Mouse (Mus musculus): ENCODE data around the gene Nrg3. TPM values are rescaled to one million over a fixed set of nuclear protein-coding genes. Genes with fewer than 3 reads are reported as not detected.

The Nrg3 gene
- total RNA-seq (2021): not detected

- DNase-seq: no peak
Observed at GRCm38 (mm10) chr14:39472790-39473761, at the start of gene Nrg3. Gene Nrg3, minus strand, starts transcription at chr14:39473088.

DNA sequence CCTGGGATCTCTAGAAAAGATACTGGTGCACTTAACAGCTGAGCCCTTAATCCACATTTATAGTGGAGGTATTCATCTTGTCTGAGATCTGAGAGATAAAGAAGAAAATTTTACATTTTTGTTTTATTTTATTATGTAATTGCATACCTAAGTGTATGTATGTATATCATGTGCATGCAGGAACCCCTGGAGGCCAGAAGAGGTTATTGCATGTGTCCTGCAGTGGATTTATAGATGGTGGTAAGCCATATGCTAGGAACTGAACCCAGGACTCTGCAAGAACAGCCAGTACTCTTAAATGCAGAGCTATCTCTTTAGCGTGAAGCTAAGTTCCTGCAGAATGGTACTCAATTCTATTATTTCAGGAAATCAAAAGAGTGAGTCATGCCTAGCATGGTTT is 36.1 kb upstream of the Nrg3 start:
- DNase-seq: no peak

GRCm38 (mm10) chr14:39473771-39474211 is 903 bp upstream of the Nrg3 start:
- no peak for DNase-seq

DNA sequence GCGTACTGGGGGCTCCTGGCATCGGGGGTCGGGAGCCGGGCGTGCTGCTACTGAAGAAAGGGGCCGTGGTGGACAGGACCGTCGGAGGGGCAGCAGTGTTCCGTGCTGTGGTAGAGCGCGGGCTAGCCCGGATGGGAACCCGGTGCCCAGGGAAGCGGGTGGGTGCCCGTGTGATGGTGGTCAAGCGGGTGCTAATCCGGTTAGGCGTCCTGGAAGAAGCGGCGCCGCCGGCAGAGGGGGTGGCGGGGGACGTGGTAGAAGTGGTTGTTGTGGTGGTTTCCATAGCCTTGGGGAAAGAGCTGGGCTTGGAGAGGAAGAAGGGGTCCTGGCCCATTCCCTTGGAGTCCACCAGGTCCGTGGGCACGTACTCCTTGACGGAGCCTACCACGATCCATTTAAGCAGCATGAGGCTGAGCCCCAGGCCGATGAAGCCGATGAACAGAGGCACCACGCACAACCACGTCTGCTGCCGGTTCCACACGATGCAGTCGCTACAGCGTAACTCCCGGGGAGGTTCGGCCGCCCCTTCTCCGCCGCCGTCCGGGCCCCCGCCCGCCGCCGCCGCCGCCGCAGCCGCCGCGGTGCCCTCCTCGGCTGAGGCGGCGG is 639 bp downstream of the Nrg3 start:
- DNase-seq: no peak

GRCm38 (mm10) chr14:39471236-39471981 is 1.5 kb downstream of the Nrg3 start:
- no peak for DNase-seq

DNA sequence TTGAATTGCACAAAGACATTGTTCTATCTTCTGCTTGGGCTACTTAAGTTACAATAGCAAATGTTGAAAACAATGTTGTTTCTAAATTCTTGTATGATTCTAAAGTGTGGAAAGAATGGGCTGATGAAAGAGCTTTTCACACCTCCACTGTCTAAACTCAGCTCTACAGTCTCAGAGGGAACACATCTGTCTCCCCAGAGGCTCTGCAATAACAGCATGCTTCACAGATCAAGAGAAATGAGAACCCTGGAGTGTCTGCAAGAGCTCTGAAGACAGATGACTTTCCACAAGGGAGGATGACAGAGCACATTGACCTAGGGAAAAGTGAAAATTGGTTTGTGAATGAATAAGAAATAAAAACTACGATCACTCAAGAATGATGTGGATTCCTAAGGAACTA is 27.4 kb downstream of the Nrg3 start:
- DNase-seq: no peak

- no peak for DNase-seq
Observed at GRCm38 (mm10) chr14:39428503-39428902, 44.4 kb downstream of the Nrg3 start.

- no peak for DNase-seq
Observed at GRCm38 (mm10) chr14:39421874-39422273, 51.0 kb downstream of the Nrg3 start.

GRCm38 (mm10) chr14:39413270-39413669 is 59.6 kb downstream of the Nrg3 start:
- no peak for DNase-seq

DNA sequence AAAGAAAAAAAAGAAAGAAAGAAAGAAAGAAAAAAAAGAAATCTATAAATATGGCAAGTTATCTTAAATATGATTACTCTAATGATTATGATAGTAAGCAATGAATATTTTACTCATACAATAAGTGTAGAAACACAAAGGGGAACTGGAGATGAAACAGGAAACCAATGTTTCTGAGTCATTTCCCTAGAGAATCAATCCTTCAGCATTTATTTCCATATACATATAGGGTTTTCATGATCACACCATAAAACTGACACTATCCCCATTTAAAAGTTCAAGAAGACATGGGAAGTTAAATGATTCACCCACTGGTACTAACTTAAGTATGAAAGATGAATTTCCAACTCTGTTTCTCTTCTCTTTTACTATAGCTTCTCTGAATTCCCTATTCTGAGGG is 86.0 kb downstream of the Nrg3 start:
- no peak for DNase-seq

- DNase-seq: no peak
Observed at GRCm38 (mm10) chr14:39381321-39381720, 91.6 kb downstream of the Nrg3 start.

DNA sequence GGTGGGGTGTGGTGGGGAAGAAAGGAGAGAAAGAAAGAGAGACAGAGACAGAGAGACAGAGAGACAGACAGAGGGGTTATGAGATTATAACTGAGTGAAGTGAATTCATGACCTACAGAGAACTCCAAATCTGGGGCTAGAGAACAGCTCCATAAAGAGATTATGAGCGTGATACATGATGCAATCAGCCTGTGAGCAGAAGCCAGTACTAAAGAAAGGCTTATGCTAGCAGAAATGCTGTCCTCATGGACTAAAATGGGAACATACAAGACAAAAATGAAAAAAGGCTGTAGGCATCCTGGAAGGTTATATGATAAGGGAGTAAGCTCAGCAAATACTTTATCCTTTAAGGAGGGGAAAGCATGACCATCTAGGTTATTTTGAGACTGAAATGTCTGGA is 99.7 kb downstream of the Nrg3 start:
- DNase-seq: no peak

DNA sequence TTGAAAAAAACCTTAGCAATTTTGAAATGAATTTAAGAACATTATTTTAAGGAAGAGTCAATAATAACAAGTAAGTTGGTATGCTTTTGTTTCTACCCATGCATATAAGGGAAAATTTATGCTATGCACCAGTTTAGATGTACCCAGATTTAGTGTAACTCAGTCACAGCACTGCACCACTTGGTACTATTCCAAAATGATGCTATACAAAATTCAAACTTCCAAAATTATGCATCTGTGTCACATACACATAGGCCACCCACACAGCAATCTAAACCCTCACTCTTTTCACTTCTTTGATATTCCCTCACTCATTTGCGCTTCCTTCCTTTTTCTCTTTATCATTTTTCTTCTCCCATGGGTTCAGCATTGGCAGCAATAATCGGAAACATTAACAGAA is 116.6 kb downstream of the Nrg3 start:
- DNase-seq: no peak

DNA sequence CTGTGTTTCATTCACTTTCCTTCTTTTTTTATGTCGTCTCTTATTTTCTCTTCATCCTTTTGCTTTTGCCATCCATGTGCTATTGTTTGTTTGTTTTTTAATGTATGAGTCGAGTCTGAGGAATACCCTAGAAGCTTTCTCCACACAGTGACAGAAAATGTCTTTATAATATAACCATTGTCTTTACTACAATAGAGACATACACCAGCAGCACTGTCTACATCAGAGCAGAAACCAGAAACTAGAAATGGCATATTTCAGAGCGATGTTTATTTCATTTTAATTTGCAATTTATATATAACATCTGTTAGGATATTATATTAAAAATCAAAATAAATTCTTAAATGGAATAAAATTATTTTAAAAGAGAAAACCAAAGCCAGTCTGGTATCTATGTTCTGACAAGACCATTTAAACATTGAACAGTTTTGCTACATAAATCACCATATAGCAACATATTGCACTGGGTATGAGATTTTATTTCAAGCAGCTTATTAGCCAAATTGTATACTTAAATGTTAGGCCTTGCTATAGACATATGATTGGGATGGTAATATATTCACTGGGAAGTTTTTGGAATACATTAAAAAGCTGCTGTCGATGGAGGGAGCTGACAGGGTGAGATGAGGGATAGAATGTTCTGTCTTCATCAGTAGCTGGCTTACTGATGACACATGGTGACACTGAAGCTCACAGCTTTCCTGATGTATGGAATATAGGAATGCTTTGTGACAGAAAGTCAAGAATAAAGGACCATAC is 120.7 kb downstream of the Nrg3 start:
- no peak for DNase-seq

DNA sequence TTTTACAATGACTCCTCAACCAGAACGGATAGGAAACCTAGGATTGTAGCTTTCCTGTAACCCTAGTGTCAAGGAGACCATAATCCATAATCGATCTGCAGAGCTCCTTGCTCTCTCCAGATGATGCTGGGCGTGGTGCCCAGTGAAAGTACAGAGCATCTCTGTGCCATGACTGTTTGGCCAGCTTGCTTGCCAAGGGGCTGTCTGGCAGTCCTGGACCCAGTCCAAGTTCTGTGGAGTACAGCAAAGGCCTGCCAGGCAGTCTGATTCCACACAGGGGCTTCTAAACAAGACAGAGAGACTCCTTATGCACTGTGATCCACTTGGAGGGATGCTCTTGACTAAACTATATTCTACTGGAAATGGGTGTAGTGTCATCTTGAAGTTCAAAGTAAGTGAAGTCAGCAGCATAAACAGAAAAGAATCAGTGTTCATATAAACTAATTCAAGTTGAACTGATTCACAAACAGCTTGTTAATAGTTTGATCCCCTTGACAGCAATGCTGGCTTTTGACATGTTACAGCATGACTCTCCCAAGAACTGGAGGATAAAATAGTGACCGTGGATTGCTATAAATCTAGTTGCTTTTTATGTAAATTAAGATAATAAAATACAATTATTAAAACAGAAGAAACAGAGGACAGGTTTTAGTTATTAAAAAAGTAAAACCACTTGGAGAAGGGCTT is 155.3 kb downstream of the Nrg3 start:
- no peak for DNase-seq

DNA sequence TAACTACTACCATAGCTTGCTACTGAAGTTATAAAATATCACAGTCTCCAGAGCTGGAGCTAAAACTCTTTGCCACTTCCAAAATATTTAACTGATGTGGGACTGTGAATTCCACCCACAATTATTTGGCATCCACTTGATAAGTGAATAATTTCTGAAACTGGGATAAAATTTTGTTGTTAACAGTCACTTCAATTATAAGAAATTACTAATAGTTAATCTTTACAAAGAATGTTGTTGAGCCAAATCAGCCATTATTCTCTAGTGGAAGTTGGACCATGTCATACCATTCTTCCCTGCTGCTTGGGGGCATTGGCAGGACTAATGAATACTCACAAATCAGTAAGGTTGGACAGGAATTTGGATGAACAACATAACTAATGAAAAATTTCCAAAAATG is 158.8 kb downstream of the Nrg3 start:
- no peak for DNase-seq

DNA sequence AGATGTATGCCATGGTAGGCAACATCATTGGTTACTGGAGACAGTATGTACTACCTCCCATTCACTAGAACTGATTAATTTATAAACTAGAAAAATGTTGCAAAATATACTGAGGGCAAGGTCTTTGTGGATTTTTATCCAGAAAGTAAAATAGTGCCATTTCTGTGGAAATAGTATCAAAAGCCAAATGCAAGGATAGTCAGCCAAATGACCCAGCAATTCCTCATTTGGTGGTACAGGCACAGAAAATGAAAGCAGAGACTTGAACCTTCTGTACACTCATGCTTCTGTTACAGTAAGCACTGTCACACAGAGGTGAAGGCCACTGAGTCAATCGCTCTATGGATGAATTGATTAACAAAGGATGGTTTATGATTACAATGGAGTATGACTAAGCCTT is 207.8 kb downstream of the Nrg3 start:
- no peak for DNase-seq

DNA sequence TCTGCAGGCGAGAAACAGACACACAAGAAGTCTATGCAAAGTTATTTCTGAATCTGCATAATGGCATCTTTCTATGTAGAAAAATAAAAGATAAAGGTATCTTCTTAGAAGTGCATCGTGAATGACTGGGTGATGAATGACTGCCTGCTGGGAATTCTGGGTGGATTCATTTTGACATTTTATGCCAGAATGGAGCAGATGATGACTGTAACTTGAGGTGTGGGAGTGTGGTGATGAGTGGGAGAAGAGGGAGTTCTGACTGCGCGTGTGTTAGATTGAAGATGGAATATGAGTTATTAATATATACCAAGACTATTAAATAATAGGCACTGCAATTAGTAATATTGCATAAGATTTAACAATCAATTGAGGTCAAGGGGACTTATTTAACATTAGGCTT is 208.5 kb downstream of the Nrg3 start:
- no peak for DNase-seq

GRCm38 (mm10) chr14:39261016-39261415 is 211.9 kb downstream of the Nrg3 start:
- DNase-seq: no peak

- no peak for DNase-seq
Observed at GRCm38 (mm10) chr14:39255391-39255790, 217.5 kb downstream of the Nrg3 start.

- no peak for DNase-seq
Observed at GRCm38 (mm10) chr14:39240267-39240666, 232.6 kb downstream of the Nrg3 start.

- DNase-seq: no peak
Observed at GRCm38 (mm10) chr14:39211472-39211871, 261.4 kb downstream of the Nrg3 start.
